Mouse (Mus musculus) cerebellum, adult 11-12 months (tissue): ENCODE measurements around the gene Pno1.
A peak's percentile ranks its signal among the peaks of the same experiment; 100 is the strongest.
"Not testable (repeated sequence)": the region's sequence is repeated elsewhere in the genome, so short reads cannot be mapped to it uniquely, and the experiment has no call there.

Experiments used
- DNase-seq: peaks from one replicate; pipeline ENCODE4 v3.0.0; 2022

Gene Pno1

DNA sequence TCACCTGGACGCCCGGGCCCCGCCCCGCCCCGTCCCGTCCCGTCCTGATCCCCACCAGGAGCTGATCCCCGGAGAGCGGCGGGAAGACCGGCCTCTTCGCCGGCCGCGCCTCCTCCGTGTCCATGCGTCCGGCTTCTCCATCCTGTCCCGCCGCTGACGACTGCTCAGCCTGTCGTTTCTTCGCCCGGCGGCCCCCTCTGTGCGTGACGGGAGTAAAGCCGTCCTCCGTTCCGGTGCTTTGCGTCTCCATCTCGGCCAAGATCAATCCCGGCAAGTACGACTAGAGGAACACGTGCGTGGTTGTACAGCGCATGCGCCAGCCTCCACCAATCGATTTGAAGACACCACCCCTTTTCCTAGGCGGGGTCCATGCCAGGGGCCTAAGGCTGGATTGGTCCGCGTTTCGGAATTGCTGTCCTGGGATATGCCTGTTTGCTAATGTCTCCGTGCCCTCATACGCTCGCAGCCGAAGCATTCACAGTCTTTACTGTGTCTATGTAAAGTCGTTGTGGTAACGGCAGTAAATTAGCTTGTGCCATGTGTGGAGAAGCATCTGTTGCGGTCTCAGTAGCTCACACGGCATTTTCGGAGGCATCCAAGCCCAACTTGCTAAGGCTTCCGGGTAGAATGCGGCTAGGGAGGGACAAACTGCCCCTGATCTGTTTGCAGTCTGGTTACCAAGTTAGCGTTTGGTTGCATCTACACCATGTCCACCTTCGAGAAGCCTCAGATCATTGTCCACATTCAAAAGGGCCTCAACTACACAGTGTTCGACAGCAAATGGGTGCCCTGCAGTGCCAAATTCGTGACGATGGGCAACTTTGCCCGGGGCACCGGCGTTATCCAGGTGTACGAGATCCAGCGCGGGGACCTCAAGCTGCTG is at the start of gene Pno1:
Pno1 (minus strand) TSS at position 311 of the 883 bp plus-strand sequence.
- peak; percentile 97 for DNase-seq

DNA sequence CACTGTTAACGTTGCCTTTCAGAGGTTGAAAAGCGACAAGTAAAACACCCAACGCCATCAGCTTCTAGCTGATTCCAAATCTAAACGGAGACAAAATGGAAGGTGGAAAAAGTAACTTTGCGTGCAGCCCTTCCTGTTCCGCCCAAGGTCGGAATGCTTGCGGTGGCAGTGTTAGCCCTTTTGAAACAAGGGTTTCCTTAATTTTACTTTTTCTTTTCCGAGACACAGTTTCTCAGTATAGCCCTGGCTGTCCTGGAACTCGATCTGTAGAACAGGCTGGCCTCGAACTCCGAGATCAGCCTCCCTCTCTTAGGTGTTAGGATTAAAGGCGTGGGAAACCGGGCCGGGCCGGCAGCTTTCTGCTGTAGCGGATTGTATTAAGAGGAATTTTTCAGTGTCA is 46.5 kb upstream of the Pno1 start:
- peak; percentile 25 for DNase-seq

DNA sequence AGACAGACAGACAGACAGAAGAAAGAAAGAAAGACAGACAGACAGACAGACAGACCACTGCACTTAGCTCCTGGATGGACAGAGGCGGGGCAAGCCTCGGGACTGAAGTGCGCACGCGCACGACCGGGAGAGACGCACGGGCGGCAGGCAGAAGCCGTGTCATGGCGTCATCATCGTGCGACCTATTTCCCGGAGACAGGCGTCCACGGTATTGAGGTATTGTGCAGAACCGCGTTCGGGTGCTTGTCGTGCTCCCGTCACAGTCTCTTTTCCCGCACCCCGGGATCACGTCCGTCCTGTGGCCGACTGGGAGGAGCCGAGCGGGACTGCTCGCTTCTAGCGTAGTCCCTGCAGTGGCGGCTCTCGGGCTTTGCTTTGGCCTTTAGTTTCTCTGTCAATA is 46.1 kb upstream of the Pno1 start, which contains the start of gene C1d:
C1d (plus strand) TSS at position 137 of the 400 bp plus-strand sequence.
- peak; percentile 96 for DNase-seq

DNA sequence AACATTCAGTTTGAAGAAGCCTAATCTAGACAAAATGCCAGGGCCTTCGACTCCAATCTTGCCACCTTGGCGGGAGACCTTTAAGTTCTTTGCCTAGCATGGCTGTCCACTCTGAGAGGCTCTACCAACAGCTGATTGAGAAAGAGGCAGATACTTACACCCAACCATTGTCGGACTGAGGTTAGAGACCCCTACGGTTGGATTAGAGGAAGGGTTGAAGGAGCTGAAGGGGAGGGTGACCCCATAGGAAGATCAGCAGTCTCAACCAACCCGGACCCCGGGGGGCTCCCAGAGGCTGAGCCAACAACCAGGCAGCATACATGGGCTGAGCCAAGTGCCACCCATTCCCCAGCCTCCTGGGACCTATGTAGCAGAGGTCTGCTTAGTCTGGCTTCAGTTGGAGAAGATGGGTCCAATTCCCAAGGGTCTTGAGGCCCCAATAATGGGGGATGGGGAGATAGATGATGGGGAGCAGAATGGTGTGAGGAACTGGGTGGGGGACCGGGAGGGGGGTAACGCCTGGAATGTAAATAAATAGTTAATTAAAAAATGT is 45.5 kb upstream of the Pno1 start:
- peak; percentile 61 for DNase-seq

DNA sequence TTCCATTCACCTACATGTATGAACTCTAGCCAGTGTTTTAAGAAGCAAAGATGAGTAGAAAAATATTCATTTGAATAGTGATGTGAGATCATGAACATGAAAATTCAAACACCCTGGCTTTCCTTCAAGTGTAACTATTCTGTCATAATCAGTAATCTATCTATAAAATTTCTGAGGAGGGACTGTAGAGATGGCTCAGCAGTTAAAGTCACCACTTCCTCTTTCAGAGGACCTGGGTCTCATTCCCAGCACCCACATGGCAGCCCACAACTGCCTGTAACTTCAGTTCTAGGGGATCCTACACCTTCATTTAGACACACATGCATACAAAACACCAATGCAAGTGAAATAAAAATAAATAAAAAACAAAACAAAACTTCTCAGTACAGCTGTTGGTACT is 37.3 kb upstream of the Pno1 start:
- DNase-seq = no peak

DNA sequence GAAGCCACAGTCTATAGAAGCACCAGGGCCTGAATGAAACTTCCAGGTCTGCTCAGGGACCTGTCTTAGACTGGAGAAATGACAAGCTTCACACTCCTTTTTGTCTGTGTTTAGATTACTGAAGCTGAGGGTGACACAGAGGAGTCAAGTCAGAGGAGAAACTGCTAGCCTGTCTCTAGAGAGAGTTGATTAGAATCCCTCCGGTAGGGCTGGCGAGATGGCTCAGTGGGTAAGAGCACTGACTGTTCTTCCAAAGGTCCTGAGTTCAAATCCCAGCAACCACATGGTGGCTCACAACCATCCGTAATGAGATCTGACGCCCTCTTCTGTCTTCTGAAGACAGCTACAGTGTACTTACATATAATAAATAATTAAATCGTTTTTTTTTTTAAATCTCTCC is 27.2 kb upstream of the Pno1 start:
- DNase-seq = not testable (repeated sequence)

DNA sequence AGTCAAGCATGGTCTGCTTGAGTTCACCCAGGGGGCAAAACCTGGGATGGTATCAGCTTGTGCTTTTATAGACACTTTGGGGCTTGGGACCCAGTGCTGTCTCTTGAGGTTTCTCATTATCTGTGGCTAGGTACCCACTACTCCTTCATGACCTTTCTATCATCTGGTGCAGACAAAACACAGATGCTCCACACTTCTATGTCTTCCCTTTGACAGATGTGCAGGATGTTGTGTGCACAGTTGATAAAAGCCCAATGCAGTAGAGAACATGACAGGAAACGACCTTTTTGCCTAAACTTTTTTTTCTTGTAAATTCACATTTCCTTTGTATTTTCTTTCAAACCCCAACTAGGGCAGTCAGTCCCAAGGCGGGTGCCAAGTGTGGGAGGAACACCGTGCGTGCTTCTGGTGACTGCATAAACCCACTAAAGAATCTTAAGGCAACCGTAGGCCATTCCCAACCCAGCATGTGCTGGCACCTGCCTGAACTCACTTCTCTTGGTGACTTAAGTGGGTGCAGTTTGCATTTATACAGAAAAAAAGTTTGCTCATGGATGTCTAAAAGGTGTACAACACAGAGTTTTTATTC is 25.2 kb upstream of the Pno1 start:
- no peak for DNase-seq

DNA sequence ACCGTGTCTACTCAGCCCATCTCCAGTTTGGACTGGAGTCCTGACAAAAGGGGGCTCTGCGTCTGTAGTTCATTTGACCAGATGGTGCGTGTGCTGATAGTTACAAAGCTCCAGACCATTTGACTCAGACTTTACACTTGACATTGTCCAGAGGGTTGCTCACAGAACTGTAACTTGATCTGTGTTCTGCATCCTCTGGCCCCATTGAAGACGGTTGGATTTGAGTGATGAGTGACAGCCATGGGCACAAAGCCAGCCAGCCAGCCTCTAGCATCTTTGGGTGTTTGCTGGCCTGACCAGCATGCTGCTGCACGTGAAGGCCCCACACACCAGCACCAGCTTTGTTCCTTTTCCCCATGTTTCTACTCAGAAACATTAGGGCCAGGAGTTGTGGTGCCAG is 21.4 kb upstream of the Pno1 start:
- DNase-seq = no peak

DNA sequence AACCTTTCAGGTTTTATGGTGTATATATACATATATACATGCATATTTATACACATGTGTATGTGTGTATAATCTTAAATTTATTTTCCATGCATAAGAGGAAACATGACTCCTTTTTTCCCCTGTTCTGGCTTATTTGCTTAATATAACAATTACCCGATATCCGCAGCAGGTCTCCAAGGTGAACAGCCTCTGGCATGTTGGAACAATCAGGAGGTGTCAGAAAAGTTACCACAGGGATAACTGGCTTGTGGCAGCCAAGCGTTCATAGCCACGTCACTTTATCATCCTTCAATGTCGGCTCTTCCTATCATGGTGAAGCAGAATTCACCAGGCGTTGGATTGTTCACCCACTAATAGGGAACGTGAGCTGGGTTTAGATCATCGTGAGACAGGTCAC is 9.8 kb upstream of the Pno1 start:
- DNase-seq = no peak

DNA sequence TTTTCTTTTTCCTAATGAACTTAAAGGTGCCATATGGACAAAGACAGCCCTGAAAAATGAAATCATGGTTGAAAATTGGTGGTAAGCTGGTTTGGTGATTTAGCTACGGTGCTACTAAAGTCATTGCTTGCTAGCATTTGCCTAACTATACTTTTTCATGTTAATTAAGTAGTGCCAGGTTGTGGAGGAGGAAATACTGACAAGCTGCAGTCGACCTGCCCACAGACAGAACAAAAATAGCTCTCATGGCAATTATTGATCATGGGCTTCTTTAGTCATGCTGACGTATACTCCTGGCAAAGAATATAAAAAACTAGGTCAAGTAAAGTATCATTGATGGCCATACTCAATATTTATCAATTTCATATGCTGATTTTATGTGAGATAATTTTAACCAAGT is 4.1 kb upstream of the Pno1 start:
- DNase-seq = no peak

DNA sequence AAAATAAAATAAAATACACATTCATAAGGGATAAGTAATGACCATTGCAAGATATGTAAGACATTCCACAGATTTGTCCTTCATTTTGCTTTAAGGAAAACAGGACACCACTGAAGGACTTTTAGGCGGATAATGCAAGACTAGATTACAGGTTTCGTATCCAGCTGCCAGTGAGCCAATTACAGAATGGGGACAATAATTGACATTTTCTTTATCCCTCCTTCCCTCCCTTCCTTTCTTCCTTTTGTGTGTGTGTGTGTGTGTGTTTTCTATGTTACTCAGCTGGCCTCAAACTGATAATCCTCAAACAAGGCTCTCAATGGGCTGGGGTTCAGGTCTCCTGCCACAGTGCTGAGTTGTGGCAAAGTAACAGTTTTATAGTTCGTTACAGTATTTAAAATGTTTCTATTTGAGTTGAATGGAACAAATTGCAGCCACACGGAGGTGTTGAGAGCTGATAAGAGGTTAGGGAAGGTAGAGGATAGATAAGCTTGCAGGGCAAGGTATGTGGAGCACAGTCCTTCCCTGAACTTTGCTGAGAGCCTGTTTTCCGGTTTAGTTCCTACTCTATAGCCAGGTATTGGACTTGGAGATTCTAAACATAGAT is 1.6 kb upstream of the Pno1 start:
- no peak for DNase-seq

DNA sequence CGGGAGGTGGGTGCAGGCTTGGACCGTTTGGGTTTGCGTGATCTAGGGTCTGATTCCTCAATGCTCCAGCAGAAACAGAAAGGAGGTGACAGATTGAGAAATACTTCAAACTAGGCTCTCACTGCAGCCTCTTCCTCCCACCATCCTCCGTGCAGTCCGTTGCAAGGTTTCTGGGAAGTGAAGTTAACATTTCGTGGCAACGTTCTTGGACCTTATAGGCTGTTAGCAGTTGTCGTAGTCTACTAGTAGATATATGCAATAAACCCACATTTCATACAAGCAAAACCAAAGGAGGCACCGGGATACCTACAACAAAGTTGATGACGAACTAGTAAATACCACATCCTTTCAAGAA is 750 bp upstream of the Pno1 start:
- DNase-seq = no peak

DNA sequence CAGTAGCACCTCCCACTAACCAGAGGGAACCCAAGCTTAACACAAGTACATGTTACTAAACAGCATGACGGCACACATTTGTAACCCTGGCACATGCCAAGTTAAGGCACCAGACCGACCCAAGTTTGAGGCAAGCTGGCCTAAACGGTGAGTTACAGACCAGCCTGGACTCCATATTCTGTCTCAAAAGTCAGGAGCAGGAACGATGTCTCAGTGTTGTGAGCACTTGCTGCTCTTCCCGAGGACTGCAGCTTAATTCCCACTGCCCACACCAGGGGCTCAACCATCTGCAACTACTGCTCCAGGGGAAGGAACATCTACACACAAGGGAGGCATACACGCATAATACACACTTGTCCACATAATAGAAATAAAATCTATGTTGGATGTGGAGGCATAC is 8.9 kb downstream of the Pno1 start:
- no peak for DNase-seq

DNA sequence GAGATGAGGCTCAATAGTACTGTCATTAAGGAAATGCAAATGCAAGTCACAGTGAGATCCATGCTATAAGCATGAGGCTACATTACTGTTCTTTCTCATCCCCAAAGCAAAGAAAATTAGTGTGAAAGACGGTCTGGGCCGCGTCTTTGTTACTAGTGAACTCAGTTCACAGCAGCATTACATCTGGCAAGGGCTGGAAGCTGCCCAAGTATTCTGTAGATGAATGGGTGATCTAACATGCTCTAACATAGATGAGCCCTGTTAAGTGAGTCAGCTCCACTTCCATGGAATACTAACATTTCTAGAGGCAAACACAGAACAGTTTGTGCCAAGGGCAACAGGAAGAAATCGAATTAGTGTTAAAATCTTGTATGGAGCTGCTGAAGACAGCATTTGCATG is 10.4 kb downstream of the Pno1 start:
- no peak for DNase-seq

DNA sequence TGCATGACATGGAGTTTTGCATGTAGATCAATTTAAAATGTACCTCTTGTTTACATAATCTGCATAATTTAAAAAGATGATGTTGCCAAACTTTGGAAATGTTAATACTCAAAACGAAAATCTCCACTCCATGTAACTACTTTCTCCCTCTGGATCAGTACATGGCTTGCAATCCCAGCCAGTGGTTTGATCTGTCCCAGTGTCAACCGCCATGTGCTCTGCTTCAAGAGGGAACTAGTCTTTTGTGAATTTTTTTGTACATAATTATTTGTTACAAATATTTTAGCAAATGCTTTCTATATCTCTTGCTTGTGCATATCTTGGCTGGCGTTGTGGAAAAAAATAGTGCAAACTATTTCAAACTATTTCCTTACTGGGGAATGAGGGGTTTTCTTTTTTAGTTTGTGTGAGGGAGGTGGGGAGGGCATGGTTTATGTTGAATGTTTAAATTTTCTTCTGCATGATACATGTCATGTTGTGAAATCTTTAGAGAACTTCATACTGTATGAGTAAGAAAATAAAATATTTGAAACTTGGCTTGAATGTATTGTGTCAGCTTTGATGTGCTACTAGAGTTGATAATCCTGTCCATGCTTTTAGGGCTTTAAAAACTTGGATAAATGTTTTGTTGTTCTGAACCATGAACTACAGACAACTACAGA is 11.4 kb downstream of the Pno1 start:
- no peak for DNase-seq

DNA sequence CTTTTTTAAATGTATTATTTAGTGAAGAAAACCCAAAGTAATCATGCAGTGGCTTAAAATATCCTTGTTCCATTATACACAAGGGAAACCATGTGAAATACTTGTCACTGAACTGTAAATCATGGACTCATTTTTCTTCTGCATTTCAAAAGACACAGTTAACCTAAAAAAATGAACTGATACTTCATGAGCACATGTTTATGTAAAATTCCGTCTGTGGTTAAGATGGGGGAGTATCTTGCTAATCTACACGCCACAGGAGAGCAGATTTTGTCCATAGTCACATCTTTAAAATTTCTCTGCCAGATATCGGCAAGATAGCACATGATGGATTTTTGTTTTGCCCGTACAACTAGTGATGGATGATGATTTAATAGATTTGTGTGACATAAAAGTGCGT is 12.2 kb downstream of the Pno1 start:
- no peak for DNase-seq

DNA sequence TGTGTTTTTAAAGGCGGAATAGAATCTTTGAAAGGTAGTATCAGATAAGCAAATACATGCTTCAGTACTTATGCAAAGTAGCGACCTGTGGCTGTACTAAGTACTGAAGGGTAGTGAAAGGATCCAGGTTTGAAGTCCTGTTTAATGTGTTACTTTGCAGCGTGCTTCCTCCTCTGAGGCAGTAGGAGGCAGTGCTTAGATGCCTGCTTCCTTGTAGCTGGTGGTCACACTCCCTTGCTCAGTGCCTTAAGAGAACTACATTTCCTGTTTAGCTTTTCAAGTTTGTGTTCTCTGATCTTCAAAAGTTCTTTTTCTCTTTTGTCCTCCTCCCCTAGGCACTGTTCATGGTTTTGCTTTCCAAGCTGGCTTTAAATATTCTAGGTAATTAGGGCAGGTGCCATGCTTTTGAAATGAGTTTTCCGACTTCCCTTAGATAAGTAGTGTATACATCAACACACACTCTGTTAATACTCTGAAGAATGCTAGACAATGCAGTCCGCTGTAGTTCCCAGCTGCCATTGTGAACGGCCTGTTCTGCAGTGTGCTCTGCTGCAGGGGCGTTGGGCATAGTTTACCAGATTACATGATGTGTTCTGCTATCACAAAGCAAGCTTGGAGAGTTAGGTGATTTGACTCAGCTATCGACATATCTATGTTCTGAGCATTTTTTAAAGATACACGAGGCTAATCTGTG is 19.1 kb downstream of the Pno1 start:
- DNase-seq = no peak

DNA sequence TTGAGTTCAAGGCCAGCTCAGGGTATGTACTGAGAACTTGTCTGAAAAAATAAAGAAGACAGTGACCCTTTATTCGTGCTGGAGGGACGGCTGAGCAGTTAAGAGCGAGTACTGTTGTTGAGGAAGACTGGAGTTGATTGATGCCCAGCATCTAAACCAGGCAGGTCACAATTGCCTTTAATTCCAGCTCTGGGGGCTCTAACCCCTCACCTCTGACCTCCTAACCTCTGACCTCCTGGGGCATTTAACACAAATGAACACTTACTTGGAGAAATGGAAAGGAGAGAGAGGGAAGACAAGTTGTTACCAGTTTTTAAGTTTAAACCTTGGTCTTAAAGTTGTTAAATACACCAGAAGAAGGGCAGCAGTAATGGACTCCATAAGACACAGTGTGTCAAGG is 22.6 kb downstream of the Pno1 start:
- DNase-seq = no peak

DNA sequence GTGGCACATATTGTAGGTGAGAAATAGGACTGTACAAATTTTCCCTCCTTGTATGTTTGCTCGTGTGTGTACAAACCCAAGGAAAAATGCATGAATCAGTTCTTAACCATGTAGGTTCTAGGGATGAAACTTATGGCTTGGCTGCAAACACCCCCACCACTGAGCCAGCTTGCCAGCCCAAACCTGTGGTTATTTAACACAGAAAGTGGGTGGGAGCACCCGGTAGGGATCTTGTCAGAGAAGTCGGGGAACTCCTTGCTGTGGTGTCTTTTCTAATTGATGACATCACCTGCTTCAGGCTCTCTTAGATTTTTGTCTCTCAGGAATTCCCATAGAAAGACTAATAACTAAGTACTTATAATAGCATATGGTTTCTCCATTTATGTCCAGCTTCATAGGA is 23.7 kb downstream of the Pno1 start:
- no peak for DNase-seq

DNA sequence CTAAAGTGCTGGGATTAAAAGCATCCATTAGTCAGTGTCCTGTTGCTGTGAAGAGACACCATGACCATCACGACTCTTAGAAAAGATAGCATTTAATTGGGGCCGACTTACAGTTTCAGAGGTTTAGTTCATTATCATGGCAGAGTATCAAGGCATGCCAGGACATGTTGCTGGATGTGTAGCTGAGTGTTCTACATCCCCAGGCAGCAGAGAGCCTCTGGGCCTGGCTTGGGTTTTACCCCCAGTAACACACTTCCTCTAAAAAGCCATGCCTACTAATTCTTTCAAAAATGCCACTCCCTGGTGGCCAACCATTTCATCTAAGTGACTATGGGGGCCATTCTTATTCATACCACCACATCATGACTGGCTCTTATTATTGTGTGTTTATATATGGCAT is 28.2 kb downstream of the Pno1 start:
- DNase-seq = no peak

DNA sequence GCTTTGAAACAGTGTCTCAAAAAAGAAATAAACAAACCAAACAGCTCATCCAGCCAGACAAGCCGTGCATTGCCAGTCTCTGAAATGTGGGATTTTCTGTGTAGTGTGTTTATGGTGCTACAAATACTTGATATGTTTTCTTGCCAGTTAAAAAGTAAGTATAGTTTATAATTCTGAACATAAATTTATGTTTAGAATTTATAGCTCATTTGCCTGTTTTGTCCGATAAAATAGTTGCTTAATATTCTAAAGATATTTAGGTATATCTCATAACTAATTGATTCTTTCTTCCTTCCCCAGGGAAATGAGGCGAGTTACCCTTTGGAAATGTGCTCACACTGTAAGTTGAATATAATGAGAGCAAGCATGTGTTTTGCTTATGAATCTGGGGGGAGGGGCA is 29.6 kb downstream of the Pno1 start, which contains the start of gene Wdr92:
Wdr92 (plus strand) TSS at position 301 of the 400 bp plus-strand sequence.
- no peak for DNase-seq

DNA sequence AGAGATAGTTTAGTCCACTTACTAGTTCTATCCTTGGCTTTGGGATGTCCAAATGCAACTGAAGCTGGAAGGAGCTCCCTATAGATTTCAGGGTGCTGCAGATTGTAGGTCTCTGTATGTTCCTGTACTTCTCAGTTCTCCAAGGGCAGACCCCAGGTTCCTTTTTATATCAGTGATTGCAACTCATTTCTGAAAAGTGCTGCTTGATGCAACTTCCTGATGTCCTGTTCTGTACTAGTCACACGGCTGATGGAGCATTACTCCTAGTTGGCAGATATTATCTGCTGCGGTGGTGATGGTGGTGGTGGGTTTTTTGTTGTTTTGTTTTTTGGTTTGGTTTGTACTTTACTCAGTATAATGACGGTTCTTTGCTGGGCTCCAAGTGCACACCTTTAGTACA is 30.6 kb downstream of the Pno1 start:
- no peak for DNase-seq

DNA sequence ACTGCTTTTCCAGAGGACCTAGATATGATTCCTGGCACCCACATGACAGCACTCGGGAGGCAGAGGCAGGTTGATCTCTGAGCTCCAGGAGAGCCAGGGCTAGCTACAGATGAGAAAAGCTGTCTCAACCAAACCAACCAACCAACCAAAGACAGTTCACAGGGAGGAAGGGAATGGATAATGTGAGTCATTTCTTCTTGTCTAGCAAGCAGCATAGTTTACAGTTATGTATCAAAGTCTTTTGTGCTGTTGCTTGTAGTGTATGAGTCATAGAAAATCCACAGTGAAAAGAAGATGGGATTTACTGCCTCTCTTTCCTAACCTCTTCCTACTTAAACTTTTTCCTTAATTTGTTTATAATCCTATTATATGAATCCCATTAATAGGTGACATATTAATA is 34.7 kb downstream of the Pno1 start:
- no peak for DNase-seq
